Mouse (Mus musculus): ENCODE results near the gene Elovl1. TPM values are rescaled to one million over a fixed set of nuclear protein-coding genes. Genes with fewer than 3 reads are reported as not detected.

Elovl1 gene
- polyA plus RNA-seq, 1 experiment from 2014 or later, result 36.6 TPM

GRCm38 (mm10) chr4:118401918-118402317 lies 26.0 kb upstream of the Elovl1 start:
- H3K36me3 ChIP-seq (ENCODE audit: control insufficient read depth, insufficient read depth, low read length), result peaks cover 30% of the 10 kb centered on the region
- H3K9ac ChIP-seq (ENCODE audit: low read depth, low read length), result no peak overlapping the region
- no peak for ATAC-seq
- WGBS, result 96% methylated on average over 5 of the region's 5 CpGs
- H3K9me3 ChIP-seq (ENCODE audit: control insufficient read depth, low read length), result no peaks in the 10 kb centered on the region
- no peak overlapping the region for H3K4me3 ChIP-seq (ENCODE audit: low read length)
- H3K27me3 ChIP-seq (replicated peaks; ENCODE audit: control insufficient read depth, insufficient read depth, low read length), result no peaks in the 10 kb centered on the region
- H3K4me1 ChIP-seq (ENCODE audit: control insufficient read depth, insufficient read depth, low read depth, low read length), result no peaks in the 10 kb centered on the region
- H3K27ac ChIP-seq (ENCODE audit: low read depth, low read length), result no peak overlapping the region
- H3K4me2 ChIP-seq (ENCODE audit: low read length), result no peak overlapping the region

DNA sequence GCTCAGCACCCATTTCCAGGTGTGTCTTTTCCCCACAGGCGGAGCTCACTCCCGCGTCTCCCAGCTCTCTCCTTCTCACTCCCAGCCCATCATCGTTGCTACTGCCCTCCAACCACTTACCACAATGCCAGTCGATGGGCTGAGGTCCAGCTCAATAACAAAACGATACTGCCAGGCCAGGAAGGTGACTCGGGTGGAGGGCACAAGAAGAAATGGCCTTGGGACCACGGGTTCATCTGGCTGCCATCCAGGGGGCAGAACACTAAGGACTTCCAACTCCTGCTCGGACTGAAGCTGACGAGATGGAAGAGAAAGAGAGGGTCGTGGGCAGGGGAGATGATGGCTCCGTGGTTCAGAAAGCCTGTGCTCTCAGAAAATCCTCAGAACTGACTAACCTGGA lies 25.2 kb upstream of the Elovl1 start:
- H3K9ac ChIP-seq (ENCODE audit: low read depth, low read length), result no peak overlapping the region
- H3K4me2 ChIP-seq (ENCODE audit: low read length), result no peak overlapping the region
- H3K36me3 ChIP-seq (ENCODE audit: control insufficient read depth, insufficient read depth, low read length), result peaks cover 28% of the 10 kb centered on the region
- H3K27me3 ChIP-seq (replicated peaks; ENCODE audit: control insufficient read depth, insufficient read depth, low read length), result no peaks in the 10 kb centered on the region
- 93% methylated on average over 12 of the region's 12 CpGs for WGBS
- H3K9me3 ChIP-seq (ENCODE audit: control insufficient read depth, low read length), result no peaks in the 10 kb centered on the region
- ATAC-seq, result no peak
- no peaks in the 10 kb centered on the region for H3K4me1 ChIP-seq (ENCODE audit: control insufficient read depth, insufficient read depth, low read depth, low read length)
- no peak overlapping the region for H3K4me3 ChIP-seq (ENCODE audit: low read length)
- H3K27ac ChIP-seq (ENCODE audit: low read depth, low read length), result no peak overlapping the region

GRCm38 (mm10) chr4:118409142-118409900 lies 18.6 kb upstream of the Elovl1 start, which contains the start of the genes Szt2 and Med8:
TSS of gene Szt2 (minus strand) at chr4:118409273.
TSS of gene Med8 (plus strand) at chr4:118409337.
- H3K27ac ChIP-seq (ENCODE audit: low read depth, low read length), result peak within 1 kb of the TSS; percentile 72
- peaks cover 19% of the 10 kb centered on the region for H3K36me3 ChIP-seq (ENCODE audit: control insufficient read depth, insufficient read depth, low read length)
- peak within 1 kb of the TSS; percentile 92 for H3K9ac ChIP-seq (ENCODE audit: low read depth, low read length)
- WGBS, result under 1% methylated on average over 53 of the region's 53 CpGs
- H3K9me3 ChIP-seq (ENCODE audit: control insufficient read depth, low read length), result no peaks in the 10 kb centered on the region
- H3K4me3 ChIP-seq (ENCODE audit: low read length), result peak within 1 kb of the TSS; percentile 98
- no peaks in the 10 kb centered on the region for H3K27me3 ChIP-seq (replicated peaks; ENCODE audit: control insufficient read depth, insufficient read depth, low read length)
- H3K4me1 ChIP-seq (ENCODE audit: control insufficient read depth, insufficient read depth, low read depth, low read length), result peaks cover 16% of the 10 kb centered on the region
- peak within 1 kb of the TSS; percentile 75 for H3K4me2 ChIP-seq (ENCODE audit: low read length)
- ATAC-seq, result peak; percentile 96

- Histone ChIP-seq H3K27me3 (replicated peaks; ENCODE audit: control insufficient read depth, insufficient read depth, low read length) (no peaks in the 10 kb centered on the region), H3K9me3 (ENCODE audit: control insufficient read depth, low read length) (no peaks in the 10 kb centered on the region), H3K9ac (ENCODE audit: low read depth, low read length) (no peak overlapping the region), H3K4me2 (ENCODE audit: low read length) (no peak overlapping the region), H3K4me1 (ENCODE audit: control insufficient read depth, insufficient read depth, low read depth, low read length) (peaks cover 16% of the 10 kb centered on the region), H3K4me3 (ENCODE audit: low read length) (no peak overlapping the region), H3K36me3 (ENCODE audit: control insufficient read depth, insufficient read depth, low read length) (peaks cover 33% of the 10 kb centered on the region), H3K27ac (ENCODE audit: low read depth, low read length) (no peak overlapping the region)
- ATAC-seq, result no peak
- WGBS, result 85% methylated on average over 5 of the region's 5 CpGs
These were observed 17.0 kb upstream of the Elovl1 start for GRCm38 (mm10) chr4:118410871-118411270.

- H3K4me2 ChIP-seq (ENCODE audit: low read length), result no peak overlapping the region
- peaks cover 38% of the 10 kb centered on the region for H3K36me3 ChIP-seq (ENCODE audit: control insufficient read depth, insufficient read depth, low read length)
- ATAC-seq, result no peak
- H3K27ac ChIP-seq (ENCODE audit: low read depth, low read length), result no peak overlapping the region
- no peaks in the 10 kb centered on the region for H3K9me3 ChIP-seq (ENCODE audit: control insufficient read depth, low read length)
- H3K9ac ChIP-seq (ENCODE audit: low read depth, low read length), result no peak overlapping the region
- H3K4me1 ChIP-seq (ENCODE audit: control insufficient read depth, insufficient read depth, low read depth, low read length), result peaks cover 8% of the 10 kb centered on the region
- H3K27me3 ChIP-seq (replicated peaks; ENCODE audit: control insufficient read depth, insufficient read depth, low read length), result no peaks in the 10 kb centered on the region
- no peak overlapping the region for H3K4me3 ChIP-seq (ENCODE audit: low read length)
- WGBS, result 98% methylated on average over 5 of the region's 5 CpGs
These were observed 14.3 kb upstream of the Elovl1 start for GRCm38 (mm10) chr4:118413553-118413952.

GRCm38 (mm10) chr4:118415779-118416178 lies 12.1 kb upstream of the Elovl1 start:
- Histone ChIP-seq H3K4me1 (ENCODE audit: control insufficient read depth, insufficient read depth, low read depth, low read length) (no peaks in the 10 kb centered on the region), H3K9ac (ENCODE audit: low read depth, low read length) (no peak overlapping the region), H3K4me3 (ENCODE audit: low read length) (no peak overlapping the region), H3K4me2 (ENCODE audit: low read length) (no peak overlapping the region), H3K36me3 (ENCODE audit: control insufficient read depth, insufficient read depth, low read length) (peaks cover 38% of the 10 kb centered on the region), H3K27me3 (replicated peaks; ENCODE audit: control insufficient read depth, insufficient read depth, low read length) (no peaks in the 10 kb centered on the region), H3K27ac (ENCODE audit: low read depth, low read length) (no peak overlapping the region), H3K9me3 (ENCODE audit: control insufficient read depth, low read length) (no peaks in the 10 kb centered on the region)
- ATAC-seq, result no peak
- WGBS, result 85% methylated on average over 2 of the region's 2 CpGs

DNA sequence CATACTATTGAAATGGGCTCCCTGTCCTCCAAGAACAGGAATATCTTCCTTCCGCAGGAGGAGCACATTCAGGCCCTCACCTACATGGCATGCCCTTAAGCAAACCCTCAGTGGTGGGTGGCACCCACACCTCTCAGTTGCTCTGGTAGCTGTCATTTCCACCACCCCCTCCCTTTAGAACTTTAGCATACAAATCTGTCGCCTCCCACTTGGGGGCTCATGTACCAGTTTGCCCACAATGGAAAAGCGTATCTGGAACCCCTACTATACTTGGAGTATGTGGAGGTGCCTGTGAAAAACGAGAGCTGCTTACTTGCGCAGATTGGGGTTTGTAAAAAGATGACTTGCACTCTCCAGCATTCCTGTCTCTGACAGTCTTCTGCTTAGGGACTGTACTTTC lies 11.6 kb upstream of the Elovl1 start:
- Histone ChIP-seq H3K4me3 (ENCODE audit: low read length) (no peak overlapping the region), H3K9me3 (ENCODE audit: control insufficient read depth, low read length) (no peaks in the 10 kb centered on the region), H3K4me2 (ENCODE audit: low read length) (no peak overlapping the region), H3K36me3 (ENCODE audit: control insufficient read depth, insufficient read depth, low read length) (peaks cover 42% of the 10 kb centered on the region), H3K9ac (ENCODE audit: low read depth, low read length) (no peak overlapping the region), H3K4me1 (ENCODE audit: control insufficient read depth, insufficient read depth, low read depth, low read length) (no peaks in the 10 kb centered on the region), H3K27ac (ENCODE audit: low read depth, low read length) (no peak overlapping the region), H3K27me3 (replicated peaks; ENCODE audit: control insufficient read depth, insufficient read depth, low read length) (no peaks in the 10 kb centered on the region)
- no peak for ATAC-seq
- 89% methylated on average over 5 of the region's 5 CpGs for WGBS

- 83% methylated on average over 13 of the region's 13 CpGs for WGBS
- no peak overlapping the region for H3K27ac ChIP-seq (ENCODE audit: low read depth, low read length)
- peaks cover 44% of the 10 kb centered on the region for H3K36me3 ChIP-seq (ENCODE audit: control insufficient read depth, insufficient read depth, low read length)
- H3K27me3 ChIP-seq (replicated peaks; ENCODE audit: control insufficient read depth, insufficient read depth, low read length), result no peaks in the 10 kb centered on the region
- H3K4me2 ChIP-seq (ENCODE audit: low read length), result no peak overlapping the region
- no peak overlapping the region for H3K4me3 ChIP-seq (ENCODE audit: low read length)
- no peak overlapping the region for H3K9ac ChIP-seq (ENCODE audit: low read depth, low read length)
- no peak for ATAC-seq
- no peaks in the 10 kb centered on the region for H3K4me1 ChIP-seq (ENCODE audit: control insufficient read depth, insufficient read depth, low read depth, low read length)
- no peaks in the 10 kb centered on the region for H3K9me3 ChIP-seq (ENCODE audit: control insufficient read depth, low read length)
These were observed 10.6 kb upstream of the Elovl1 start for GRCm38 (mm10) chr4:118417112-118417797.

GRCm38 (mm10) chr4:118421384-118421783 lies 6.5 kb upstream of the Elovl1 start:
- Histone ChIP-seq H3K4me1 (ENCODE audit: control insufficient read depth, insufficient read depth, low read depth, low read length) (no peaks in the 10 kb centered on the region), H3K9ac (ENCODE audit: low read depth, low read length) (no peak overlapping the region), H3K4me2 (ENCODE audit: low read length) (no peak overlapping the region), H3K9me3 (ENCODE audit: control insufficient read depth, low read length) (no peaks in the 10 kb centered on the region), H3K4me3 (ENCODE audit: low read length) (no peak overlapping the region), H3K27ac (ENCODE audit: low read depth, low read length) (no peak overlapping the region), H3K27me3 (replicated peaks; ENCODE audit: control insufficient read depth, insufficient read depth, low read length) (no peaks in the 10 kb centered on the region), H3K36me3 (ENCODE audit: control insufficient read depth, insufficient read depth, low read length) (peaks cover 17% of the 10 kb centered on the region)
- 95% methylated on average over 3 of the region's 3 CpGs for WGBS
- no peak for ATAC-seq
